Mouse (Mus musculus): ENCODE results near the gene Gm21970.

GRCm38 (mm10) chr16:91443211-91443611, 51.7 kb downstream of the Gm21970 start:
- TF ChIP-seq CTCF (IDR thresholded peaks at IDR 0.05) (no peak), EP300 (IDR thresholded peaks at IDR 0.05) (no peak)

All from lung, postnatal 0 days (tissue).